Mouse (Mus musculus): Measurements from ENCODE around the gene Klk9. TPM values are rescaled to one million over a fixed set of nuclear protein-coding genes. Genes with fewer than 3 reads are reported as not detected.

The Klk9 gene
- polyA plus RNA-seq, 1 experiment from 2014 or later: not detected

DNA sequence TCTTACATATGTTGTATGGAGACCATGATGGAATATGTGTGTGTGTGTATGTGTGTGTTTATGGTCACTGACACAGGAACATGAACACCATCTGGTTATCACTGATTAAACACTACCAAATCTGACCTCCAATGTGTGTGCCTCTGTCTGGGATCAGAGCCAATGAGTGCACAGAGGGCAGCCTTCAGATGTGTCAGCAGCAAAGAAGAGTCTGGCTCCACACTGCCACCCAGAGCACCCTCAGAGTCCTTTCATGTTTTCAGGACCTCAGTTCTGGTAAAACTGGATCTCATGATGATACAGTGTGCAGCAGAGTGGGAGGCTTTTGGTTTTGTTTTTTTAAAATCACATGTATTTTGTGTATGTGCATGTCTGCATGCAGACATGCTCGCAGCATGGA, 6.4 kb upstream of the Klk9 start:
- H3K4me2 ChIP-seq (replicated peaks; ENCODE audit: low read depth, low read length): no peak overlapping the region
- H3K27ac ChIP-seq (ENCODE audit: low read length): no peak overlapping the region
- H3K27me3 ChIP-seq (ENCODE audit: insufficient read depth, low read length): peaks cover 2% of the 10 kb centered on the region; the same call in 1 of the 2 replicates
- no peak for ATAC-seq (ENCODE audit: low FRiP score, low TSS enrichment)
- 76% methylated on average over 1 of the region's 1 CpGs for WGBS
- H3K4me3 ChIP-seq (ENCODE audit: low read length): no peak overlapping the region
- H3K9ac ChIP-seq (replicated peaks; ENCODE audit: low read length): no peak overlapping the region
- H3K4me1 ChIP-seq (ENCODE audit: insufficient read depth, low read length): peaks cover 8% of the 10 kb centered on the region; the same call in 1 of the 2 replicates
- H3K36me3 ChIP-seq (ENCODE audit: insufficient read depth, low read length): no peaks in the 10 kb centered on the region
- H3K9me3 ChIP-seq (ENCODE audit: low read length): no peaks in the 10 kb centered on the region

DNA sequence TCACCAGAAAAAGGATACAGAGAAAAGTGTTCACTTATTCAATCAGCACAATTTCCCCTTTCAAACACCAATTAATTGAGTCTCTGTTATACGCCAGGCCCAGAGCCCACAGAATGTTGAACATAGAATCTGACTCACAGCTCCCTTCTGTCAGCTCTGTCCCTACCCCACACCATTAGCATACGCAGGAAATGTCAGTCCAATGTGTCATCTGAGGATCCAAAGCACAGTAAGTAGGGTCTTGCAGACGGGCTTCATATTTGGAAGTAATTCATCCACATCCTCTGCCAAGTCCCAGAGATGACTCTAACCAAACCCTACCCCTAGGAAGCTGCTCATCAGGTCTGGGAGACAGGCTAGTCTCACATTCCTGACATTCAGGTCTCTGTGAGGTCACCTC, 3.6 kb upstream of the Klk9 start:
- Histone ChIP-seq H3K27me3 (ENCODE audit: insufficient read depth, low read length) (peaks cover 2% of the 10 kb centered on the region; the same call in 1 of the 2 replicates), H3K4me2 (replicated peaks; ENCODE audit: low read depth, low read length) (no peak overlapping the region), H3K9ac (replicated peaks; ENCODE audit: low read length) (no peak overlapping the region), H3K9me3 (ENCODE audit: low read length) (no peaks in the 10 kb centered on the region), H3K4me3 (ENCODE audit: low read length) (no peak overlapping the region), H3K4me1 (ENCODE audit: insufficient read depth, low read length) (no peaks in the 10 kb centered on the region), H3K27ac (ENCODE audit: low read length) (no peak overlapping the region), H3K36me3 (ENCODE audit: insufficient read depth, low read length) (no peaks in the 10 kb centered on the region)
- WGBS: 83% methylated on average over 3 of the region's 3 CpGs
- ATAC-seq (ENCODE audit: low FRiP score, low TSS enrichment): no peak

DNA sequence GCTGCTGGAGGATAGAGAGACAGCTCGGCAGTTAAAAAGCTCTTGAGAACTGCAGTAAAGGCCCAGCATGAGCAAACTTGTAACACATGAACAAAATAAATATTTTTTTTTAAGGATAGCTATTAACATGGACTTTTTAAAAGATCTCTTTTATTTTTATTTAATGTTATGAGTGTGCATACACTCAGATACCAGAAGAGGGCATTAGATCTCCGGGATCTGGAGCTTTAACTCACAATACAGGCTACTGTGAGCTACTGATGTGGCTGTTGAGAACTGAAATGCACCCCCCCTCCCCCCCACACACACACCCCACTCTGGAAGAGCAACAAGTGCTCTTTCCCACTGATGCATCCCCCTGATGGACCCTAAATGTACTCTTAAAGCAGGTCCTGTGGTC, 2.4 kb upstream of the Klk9 start:
- 42% methylated on average over 2 of the region's 2 CpGs for WGBS
- Histone ChIP-seq H3K4me3 (ENCODE audit: low read length) (no peak overlapping the region), H3K27ac (ENCODE audit: low read length) (no peak overlapping the region), H3K4me2 (replicated peaks; ENCODE audit: low read depth, low read length) (no peak overlapping the region), H3K9ac (replicated peaks; ENCODE audit: low read length) (no peak overlapping the region), H3K27me3 (ENCODE audit: insufficient read depth, low read length) (no peaks in the 10 kb centered on the region), H3K9me3 (ENCODE audit: low read length) (no peaks in the 10 kb centered on the region), H3K4me1 (ENCODE audit: insufficient read depth, low read length) (no peaks in the 10 kb centered on the region), H3K36me3 (ENCODE audit: insufficient read depth, low read length) (no peaks in the 10 kb centered on the region)
- no peak for ATAC-seq (ENCODE audit: low FRiP score, low TSS enrichment)

DNA sequence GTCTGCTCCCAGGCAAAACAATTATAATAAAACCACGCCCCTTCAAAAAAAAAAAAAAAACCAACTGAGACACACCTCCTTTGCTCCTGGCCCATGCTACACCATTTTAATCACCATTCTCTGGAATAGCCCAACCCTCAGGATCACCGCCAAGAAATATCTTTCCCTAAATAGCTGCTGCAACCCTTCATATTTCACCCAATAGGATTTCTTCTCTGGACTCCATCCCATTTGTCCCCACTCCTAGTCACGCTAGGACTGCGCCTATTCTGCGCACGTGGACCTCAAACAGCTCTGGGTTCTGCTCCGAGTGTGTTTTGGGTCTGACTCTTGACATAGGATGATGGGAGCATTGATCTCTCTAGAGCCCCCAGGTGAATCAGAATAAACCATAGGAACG, 4.7 kb downstream of the Klk9 start:
- 1% methylated on average over 8 of the region's 8 CpGs for WGBS
- peak; percentile 5; the same call in 1 of the 2 replicates for ATAC-seq (ENCODE audit: low FRiP score, low TSS enrichment)
- Histone ChIP-seq H3K9ac (replicated peaks; ENCODE audit: low read length) (no peak overlapping the region), H3K27ac (ENCODE audit: low read length) (no peak overlapping the region), H3K9me3 (ENCODE audit: low read length) (no peaks in the 10 kb centered on the region), H3K36me3 (ENCODE audit: insufficient read depth, low read length) (no peaks in the 10 kb centered on the region), H3K4me1 (ENCODE audit: insufficient read depth, low read length) (peaks cover 16% of the 10 kb centered on the region), H3K4me3 (ENCODE audit: low read length) (peak overlapping the region; percentile 59), H3K4me2 (replicated peaks; ENCODE audit: low read depth, low read length) (peak overlapping the region; percentile 93), H3K27me3 (ENCODE audit: insufficient read depth, low read length) (no peaks in the 10 kb centered on the region)

DNA sequence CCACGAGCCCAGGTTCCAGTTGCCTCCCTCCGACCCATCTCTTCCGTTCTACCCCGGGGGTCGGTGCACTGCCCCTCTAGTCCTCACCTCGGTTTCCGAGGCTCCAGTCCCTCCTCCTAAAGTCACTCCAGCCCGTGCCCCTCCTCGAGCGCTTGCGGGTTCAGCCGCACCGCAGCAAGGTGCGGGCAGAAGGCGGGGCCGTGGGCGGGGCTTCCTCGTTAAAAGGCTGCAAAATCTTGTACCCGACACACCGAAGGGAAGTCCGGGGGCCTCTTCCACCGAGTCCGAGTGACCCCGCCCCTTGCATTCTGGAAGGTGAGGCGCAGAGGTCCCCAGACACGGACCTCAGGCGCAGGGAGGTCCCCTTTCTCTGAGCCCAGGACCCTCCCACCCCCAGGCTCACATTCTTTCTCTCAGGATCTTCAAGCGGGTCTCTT, 5.7 kb downstream of the Klk9 start, which contains the start of gene Klk8:
Gene Klk8 (plus strand): TSS at position 245 of the 437 bp plus-strand sequence.
- peak; percentile 11 for ATAC-seq (ENCODE audit: low FRiP score, low TSS enrichment)
- peak within 1 kb of the TSS; percentile 93 for H3K4me2 ChIP-seq (replicated peaks; ENCODE audit: low read depth, low read length)
- H3K9me3 ChIP-seq (ENCODE audit: low read length): no peaks in the 10 kb centered on the region
- no peaks in the 10 kb centered on the region for H3K27me3 ChIP-seq (ENCODE audit: insufficient read depth, low read length)
- H3K27ac ChIP-seq (ENCODE audit: low read length): no peak within 1 kb of the TSS
- H3K36me3 ChIP-seq (ENCODE audit: insufficient read depth, low read length): no peaks in the 10 kb centered on the region
- peak within 1 kb of the TSS; percentile 59 for H3K4me3 ChIP-seq (ENCODE audit: low read length)
- WGBS: under 1% methylated on average over 28 of the region's 28 CpGs
- H3K9ac ChIP-seq (replicated peaks; ENCODE audit: low read length): peak within 1 kb of the TSS; percentile 64
- peaks cover 16% of the 10 kb centered on the region for H3K4me1 ChIP-seq (ENCODE audit: insufficient read depth, low read length)

DNA sequence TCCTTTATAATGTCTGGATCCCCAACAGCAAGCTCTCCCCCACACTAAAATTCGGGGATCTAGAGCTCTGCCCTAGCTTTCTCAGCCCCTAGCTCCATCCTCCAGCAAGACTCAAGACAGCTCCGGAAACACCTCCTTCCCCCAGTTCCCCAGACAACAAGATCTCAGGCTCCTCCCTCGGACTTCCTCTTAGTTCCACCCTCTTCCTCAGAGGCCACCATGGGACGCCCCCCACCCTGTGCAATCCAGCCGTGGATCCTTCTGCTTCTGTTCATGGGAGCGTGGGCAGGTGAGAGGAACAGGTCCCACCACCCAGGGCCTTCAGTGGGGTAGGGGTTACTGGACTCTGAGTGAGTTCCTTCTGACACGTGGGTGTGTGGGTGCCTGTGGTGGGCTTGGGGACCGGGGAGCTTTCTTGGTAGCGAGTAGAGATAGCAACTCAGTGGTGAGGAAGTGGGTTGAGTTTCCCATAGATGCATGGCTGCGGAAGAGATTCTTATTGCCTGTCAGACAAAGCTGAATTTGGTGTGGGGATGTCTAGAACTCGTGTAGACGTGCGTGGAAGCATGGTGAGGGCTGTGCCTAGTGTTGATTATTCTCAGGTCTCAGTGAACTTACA, 6.3 kb downstream of the Klk9 start:
- peak; percentile 76 for ATAC-seq (ENCODE audit: low FRiP score, low TSS enrichment)
- Histone ChIP-seq H3K4me1 (ENCODE audit: insufficient read depth, low read length) (peaks cover 16% of the 10 kb centered on the region), H3K9ac (replicated peaks; ENCODE audit: low read length) (peak overlapping the region; percentile 64), H3K4me2 (replicated peaks; ENCODE audit: low read depth, low read length) (peak overlapping the region; percentile 93), H3K9me3 (ENCODE audit: low read length) (no peaks in the 10 kb centered on the region), H3K36me3 (ENCODE audit: insufficient read depth, low read length) (no peaks in the 10 kb centered on the region), H3K27me3 (ENCODE audit: insufficient read depth, low read length) (no peaks in the 10 kb centered on the region), H3K4me3 (ENCODE audit: low read length) (peak overlapping the region; percentile 59), H3K27ac (ENCODE audit: low read length) (no peak overlapping the region)
- WGBS: 40% methylated on average over 13 of the region's 13 CpGs

DNA sequence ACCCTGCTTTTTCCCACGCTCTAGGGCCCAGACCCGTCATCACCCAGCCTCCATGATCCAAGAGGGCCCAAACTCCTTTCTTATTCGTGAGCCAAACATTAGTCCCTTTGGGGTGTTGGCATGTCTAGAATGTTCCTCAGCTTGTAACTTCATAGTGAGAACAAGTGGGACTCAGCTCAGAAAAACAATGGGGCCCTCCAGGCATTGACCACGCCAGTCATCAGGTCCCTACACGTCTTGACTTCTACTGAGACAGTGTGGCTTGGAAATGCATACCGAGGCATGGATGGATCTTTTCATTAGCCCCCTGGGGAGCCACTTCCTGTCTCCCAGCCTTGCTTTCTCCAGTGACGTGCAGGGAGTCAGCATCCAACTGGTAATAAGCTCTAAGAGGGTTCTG, 8.2 kb downstream of the Klk9 start:
- no peaks in the 10 kb centered on the region for H3K27me3 ChIP-seq (ENCODE audit: insufficient read depth, low read length)
- no peak overlapping the region for H3K9ac ChIP-seq (replicated peaks; ENCODE audit: low read length)
- peaks cover 16% of the 10 kb centered on the region for H3K4me1 ChIP-seq (ENCODE audit: insufficient read depth, low read length)
- 80% methylated on average over 7 of the region's 7 CpGs for WGBS
- no peak for ATAC-seq (ENCODE audit: low FRiP score, low TSS enrichment)
- no peak overlapping the region for H3K27ac ChIP-seq (ENCODE audit: low read length)
- no peak overlapping the region for H3K4me3 ChIP-seq (ENCODE audit: low read length)
- no peaks in the 10 kb centered on the region for H3K36me3 ChIP-seq (ENCODE audit: insufficient read depth, low read length)
- H3K9me3 ChIP-seq (ENCODE audit: low read length): no peaks in the 10 kb centered on the region
- H3K4me2 ChIP-seq (replicated peaks; ENCODE audit: low read depth, low read length): no peak overlapping the region

DNA sequence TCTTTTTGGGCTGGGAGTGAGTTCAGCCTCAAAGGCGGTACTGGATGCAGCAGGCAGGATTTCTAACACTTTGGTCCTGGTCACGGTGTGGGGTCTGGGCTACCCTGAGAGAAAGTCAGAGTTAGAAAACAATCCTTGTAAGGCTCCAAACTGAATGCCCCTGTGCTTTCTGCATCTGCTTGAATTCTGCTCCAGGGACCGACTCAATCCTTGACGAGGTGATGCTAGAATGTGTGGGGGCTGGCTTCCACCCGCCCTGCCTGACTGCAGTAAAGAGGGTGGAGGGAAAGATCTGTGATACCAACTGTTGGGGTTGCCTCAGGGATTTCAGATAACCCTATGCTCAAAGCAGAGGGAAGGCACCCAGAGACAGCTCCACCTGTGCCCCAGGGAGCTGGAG, 19.3 kb downstream of the Klk9 start, which contains the start of gene Klk7:
Gene Klk7 (plus strand): TSS at position 301 of the 400 bp plus-strand sequence.
- Histone ChIP-seq H3K4me2 (replicated peaks; ENCODE audit: low read depth, low read length) (no peak within 1 kb of the TSS), H3K9ac (replicated peaks; ENCODE audit: low read length) (no peak within 1 kb of the TSS), H3K27ac (ENCODE audit: low read length) (no peak within 1 kb of the TSS), H3K27me3 (ENCODE audit: insufficient read depth, low read length) (no peaks in the 10 kb centered on the region), H3K4me1 (ENCODE audit: insufficient read depth, low read length) (no peaks in the 10 kb centered on the region), H3K36me3 (ENCODE audit: insufficient read depth, low read length) (no peaks in the 10 kb centered on the region), H3K9me3 (ENCODE audit: low read length) (no peaks in the 10 kb centered on the region), H3K4me3 (ENCODE audit: low read length) (no peak within 1 kb of the TSS)
- WGBS: 47% methylated on average over 5 of the region's 5 CpGs
- no peak for ATAC-seq (ENCODE audit: low FRiP score, low TSS enrichment)

DNA sequence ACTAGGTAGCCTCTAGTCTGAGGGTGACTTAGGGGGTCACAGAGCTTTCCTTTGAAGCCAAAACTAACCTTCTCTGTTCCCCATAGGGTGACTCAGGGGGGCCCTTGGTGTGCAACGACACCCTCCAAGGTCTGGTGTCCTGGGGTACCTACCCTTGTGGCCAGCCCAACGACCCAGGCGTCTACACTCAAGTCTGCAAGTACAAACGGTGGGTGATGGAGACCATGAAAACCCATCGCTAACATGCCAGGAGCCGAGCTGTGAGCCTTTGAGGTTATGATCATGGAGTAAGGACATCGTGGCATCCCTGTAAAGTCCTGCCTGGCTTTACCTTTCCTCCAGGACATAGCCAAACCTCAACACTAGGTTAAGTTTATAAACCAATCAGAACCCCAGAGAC, 23.5 kb downstream of the Klk9 start:
- Histone ChIP-seq H3K9me3 (ENCODE audit: low read length) (no peaks in the 10 kb centered on the region), H3K27ac (ENCODE audit: low read length) (no peak overlapping the region), H3K27me3 (ENCODE audit: insufficient read depth, low read length) (no peaks in the 10 kb centered on the region), H3K4me3 (ENCODE audit: low read length) (no peak overlapping the region), H3K36me3 (ENCODE audit: insufficient read depth, low read length) (no peaks in the 10 kb centered on the region), H3K4me1 (ENCODE audit: insufficient read depth, low read length) (no peaks in the 10 kb centered on the region), H3K9ac (replicated peaks; ENCODE audit: low read length) (no peak overlapping the region), H3K4me2 (replicated peaks; ENCODE audit: low read depth, low read length) (no peak overlapping the region)
- ATAC-seq (ENCODE audit: low FRiP score, low TSS enrichment): no peak
- WGBS: 86% methylated on average over 7 of the region's 7 CpGs

DNA sequence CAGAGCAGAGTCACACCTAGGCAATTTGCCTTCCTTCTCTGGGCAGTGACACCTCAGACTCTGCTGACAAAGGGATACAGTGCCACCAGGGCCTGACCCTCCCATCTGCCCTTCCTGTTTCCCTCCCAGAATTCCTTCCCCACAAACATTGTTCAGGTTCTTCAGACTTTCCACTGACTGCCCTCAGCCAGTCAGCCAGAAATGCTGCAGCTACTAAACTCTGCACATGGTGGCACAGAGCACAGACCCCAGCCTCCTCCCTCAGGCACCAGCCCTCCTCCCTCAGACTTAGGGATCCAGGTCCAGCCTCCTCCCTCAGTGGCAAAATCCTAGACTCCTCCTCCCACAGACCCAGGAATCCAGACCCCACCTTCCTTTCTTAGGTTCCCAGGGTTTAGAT, 25.1 kb downstream of the Klk9 start:
- no peaks in the 10 kb centered on the region for H3K4me1 ChIP-seq (ENCODE audit: insufficient read depth, low read length)
- no peaks in the 10 kb centered on the region for H3K36me3 ChIP-seq (ENCODE audit: insufficient read depth, low read length)
- H3K27ac ChIP-seq (ENCODE audit: low read length): 0 out of 2 replicates have a peak overlapping the region, but pooled peaks have one; percentile 6
- peak; percentile 73 for ATAC-seq (ENCODE audit: low FRiP score, low TSS enrichment)
- no peak overlapping the region for H3K9ac ChIP-seq (replicated peaks; ENCODE audit: low read length)
- H3K4me2 ChIP-seq (replicated peaks; ENCODE audit: low read depth, low read length): no peak overlapping the region
- no peaks in the 10 kb centered on the region for H3K27me3 ChIP-seq (ENCODE audit: insufficient read depth, low read length)
- no peak overlapping the region for H3K4me3 ChIP-seq (ENCODE audit: low read length)
- H3K9me3 ChIP-seq (ENCODE audit: low read length): no peaks in the 10 kb centered on the region

Measured in kidney, embryonic 16.5 days (tissue).